Mouse (Mus musculus): ENCODE results near the gene Fam243.
A peak's percentile ranks its signal among the peaks of the same experiment; 100 is the strongest.

Gene Fam243

GRCm38 (mm10) chr16:92321341-92321740 is at the start of gene Fam243:
TSS of gene Fam243 (minus strand) at chr16:92321441.
- DNase-seq (ENCODE audit: low read depth) = no peak

GRCm38 (mm10) chr16:92369260-92369659 is 48.0 kb upstream of the Fam243 start:
- peak; percentile 52 for DNase-seq (ENCODE audit: low read depth)

- DNase-seq (ENCODE audit: low read depth) = no peak
Observed at GRCm38 (mm10) chr16:92365477-92365876, 44.2 kb upstream of the Fam243 start.

GRCm38 (mm10) chr16:92360711-92361110 is 39.5 kb upstream of the Fam243 start:
- no peak for DNase-seq (ENCODE audit: low read depth)

GRCm38 (mm10) chr16:92359229-92359628 is 38.0 kb upstream of the Fam243 start, which contains the start of gene Kcne1:
TSS of gene Kcne1 (minus strand) at chr16:92359468.
- DNase-seq (ENCODE audit: low read depth) = no peak

- DNase-seq (ENCODE audit: low read depth) = no peak
Observed at GRCm38 (mm10) chr16:92358734-92359133, 37.5 kb upstream of the Fam243 start.

GRCm38 (mm10) chr16:92357566-92357965 is 36.3 kb upstream of the Fam243 start:
- no peak for DNase-seq (ENCODE audit: low read depth)

- no peak for DNase-seq (ENCODE audit: low read depth)
Observed at GRCm38 (mm10) chr16:92357023-92357422, 35.8 kb upstream of the Fam243 start.

- no peak for DNase-seq (ENCODE audit: low read depth)
Observed at GRCm38 (mm10) chr16:92355982-92356381, 34.7 kb upstream of the Fam243 start.

GRCm38 (mm10) chr16:92355366-92355765 is 34.1 kb upstream of the Fam243 start:
- DNase-seq (ENCODE audit: low read depth) = peak; percentile 17

- DNase-seq (ENCODE audit: low read depth) = no peak
Observed at GRCm38 (mm10) chr16:92353897-92354296, 32.7 kb upstream of the Fam243 start.

GRCm38 (mm10) chr16:92353295-92353694 is 32.1 kb upstream of the Fam243 start:
- no peak for DNase-seq (ENCODE audit: low read depth)

- peak; percentile 41 for DNase-seq (ENCODE audit: low read depth)
Observed at GRCm38 (mm10) chr16:92348941-92349340, 27.7 kb upstream of the Fam243 start.

- DNase-seq (ENCODE audit: low read depth) = no peak
Observed at GRCm38 (mm10) chr16:92346297-92346916, 25.2 kb upstream of the Fam243 start.

- peak; percentile 54 for DNase-seq (ENCODE audit: low read depth)
Observed at GRCm38 (mm10) chr16:92345177-92345576, 23.9 kb upstream of the Fam243 start.

- DNase-seq (ENCODE audit: low read depth) = peak; percentile 63
Observed at GRCm38 (mm10) chr16:92340612-92341511, 19.6 kb upstream of the Fam243 start.

GRCm38 (mm10) chr16:92336280-92336679 is 15.0 kb upstream of the Fam243 start:
- DNase-seq (ENCODE audit: low read depth) = peak; percentile 78

GRCm38 (mm10) chr16:92334600-92334999 is 13.4 kb upstream of the Fam243 start:
- no peak for DNase-seq (ENCODE audit: low read depth)

- DNase-seq (ENCODE audit: low read depth) = no peak
Observed at GRCm38 (mm10) chr16:92330966-92331365, 9.7 kb upstream of the Fam243 start.

- no peak for DNase-seq (ENCODE audit: low read depth)
Observed at GRCm38 (mm10) chr16:92327911-92328310, 6.7 kb upstream of the Fam243 start.

- DNase-seq (ENCODE audit: low read depth) = no peak
Observed at GRCm38 (mm10) chr16:92325062-92325406, 3.8 kb upstream of the Fam243 start.

GRCm38 (mm10) chr16:92324309-92325061 is 3.2 kb upstream of the Fam243 start:
- DNase-seq (ENCODE audit: low read depth) = no peak

GRCm38 (mm10) chr16:92320361-92320760 is 880 bp downstream of the Fam243 start:
- peak; percentile 69 for DNase-seq (ENCODE audit: low read depth)

Measured in 416B (cell line).